Mouse (Mus musculus) adrenal gland, postnatal 25 days (tissue): ENCODE data around the gene Pip5k1c. TPM values are rescaled to one million over a fixed set of nuclear protein-coding genes. Genes with fewer than 3 reads are reported as not detected.

Source experiments
- DNase-seq: peaks from one replicate; pipeline ENCODE4 v3.0.0; 2021; ENCODE audit warnings: mixed read lengths
- total RNA-seq: library from RNA; stranded (reverse); gene quantifications from 2 replicates; pipeline ENCODE4 v1.2.3, GENCODE M21; 2021

Gene Pip5k1c
- total RNA-seq, 1 experiment from 2014 or later = 51.8 TPM

DNA sequence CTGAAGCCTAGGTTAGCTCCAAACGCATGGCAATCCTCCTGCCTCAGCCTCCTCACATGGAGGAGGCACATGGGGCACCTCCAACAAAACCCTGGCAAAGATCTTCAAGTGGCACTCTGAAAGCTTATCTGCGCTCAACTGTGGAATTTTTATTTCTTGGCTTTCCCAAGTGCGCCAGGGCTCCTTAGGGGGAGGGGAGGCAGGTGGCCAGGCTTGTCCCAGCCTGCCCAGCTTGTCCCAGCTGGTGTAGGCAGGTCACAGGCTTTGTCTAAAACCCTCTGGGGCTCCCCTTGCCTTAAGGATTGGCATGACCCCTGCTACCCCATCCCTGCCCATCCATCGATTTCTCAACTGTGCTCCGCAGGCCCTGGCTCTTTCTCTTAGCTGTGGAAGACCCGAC lies 8.6 kb upstream of the Pip5k1c start:
- DNase-seq = no peak

DNA sequence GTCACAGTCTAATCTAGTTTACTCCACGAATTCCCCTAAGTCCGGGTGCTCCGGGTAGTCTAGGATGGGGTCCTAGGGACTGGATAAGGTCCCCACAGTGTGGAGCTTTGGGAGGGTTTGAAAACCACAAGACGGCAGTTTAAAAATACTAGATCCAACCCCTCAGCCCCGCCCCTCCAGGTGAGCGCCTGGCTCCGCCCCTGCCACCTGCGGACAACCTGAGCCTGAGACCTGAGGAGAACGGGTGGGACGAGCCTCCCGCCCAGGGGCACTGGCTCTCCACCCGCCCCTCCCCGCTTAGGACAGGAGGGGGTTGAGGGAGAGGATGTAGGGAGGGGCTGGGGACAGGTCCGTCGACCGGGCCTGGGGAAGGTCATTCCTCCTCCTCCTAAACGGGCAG lies 8.0 kb upstream of the Pip5k1c start:
- no peak for DNase-seq

DNA sequence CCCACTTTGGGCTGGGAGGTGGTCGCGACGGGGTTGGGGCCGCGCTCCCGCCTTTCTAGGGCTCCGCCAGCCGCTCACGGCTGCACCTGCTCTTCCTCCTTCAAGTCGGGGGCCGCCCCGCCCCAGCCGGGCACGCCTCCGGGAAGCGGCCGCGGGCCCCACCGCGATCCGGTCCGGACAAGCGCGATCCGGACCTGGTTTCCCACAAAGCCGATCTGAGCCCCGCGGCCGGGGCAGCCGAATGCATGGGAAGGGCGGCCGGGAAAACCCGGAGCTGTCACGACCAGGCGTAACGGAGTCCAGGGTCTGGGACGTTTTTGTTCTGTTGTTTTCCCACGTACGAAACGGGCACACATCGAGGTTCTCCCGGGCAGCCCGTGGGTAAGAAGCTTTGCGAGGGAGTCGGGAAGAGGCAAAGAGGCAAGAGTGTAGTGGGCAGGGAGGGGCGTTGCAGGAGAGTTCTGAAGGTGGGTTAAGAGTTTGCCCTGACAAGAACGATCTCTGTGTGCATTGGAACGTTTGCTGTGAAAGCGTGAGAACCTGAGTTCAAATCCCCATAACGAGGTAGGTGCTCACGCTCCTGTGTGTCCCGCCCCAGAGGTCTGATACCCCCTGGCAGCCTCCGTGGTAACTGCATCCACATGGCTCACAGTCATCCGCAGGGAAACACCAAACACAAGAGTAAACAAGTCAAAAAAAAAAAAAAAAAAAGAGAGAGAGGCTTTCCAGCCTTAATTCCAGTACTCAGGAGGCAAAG lies 6.9 kb upstream of the Pip5k1c start:
- DNase-seq = peak; percentile 91

DNA sequence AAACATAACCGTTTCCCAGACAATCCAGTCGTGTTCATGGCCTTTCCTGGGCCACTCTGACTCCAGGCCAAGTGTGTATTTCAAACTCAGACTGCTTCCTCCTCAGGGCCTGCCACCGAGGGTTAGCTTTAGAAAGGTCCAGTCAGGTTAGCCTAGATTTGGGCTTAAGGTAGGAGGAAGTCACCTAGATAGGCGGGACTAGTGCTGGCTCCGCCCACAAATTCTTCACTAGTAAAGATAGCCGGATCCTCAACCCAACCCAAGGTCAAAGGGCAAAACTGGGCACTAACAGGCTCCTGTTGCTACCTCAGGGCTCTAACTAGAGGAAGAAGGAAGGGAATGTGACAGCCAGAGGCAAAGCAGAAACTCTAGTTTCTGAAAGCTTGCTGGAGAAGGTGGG lies 6.2 kb upstream of the Pip5k1c start:
- DNase-seq = no peak

- DNase-seq = peak; percentile 42
These were observed 5.1 kb upstream of the Pip5k1c start for GRCm38 (mm10) chr10:81287513-81288157.

GRCm38 (mm10) chr10:81288601-81289000 lies 4.2 kb upstream of the Pip5k1c start:
- no peak for DNase-seq

DNA sequence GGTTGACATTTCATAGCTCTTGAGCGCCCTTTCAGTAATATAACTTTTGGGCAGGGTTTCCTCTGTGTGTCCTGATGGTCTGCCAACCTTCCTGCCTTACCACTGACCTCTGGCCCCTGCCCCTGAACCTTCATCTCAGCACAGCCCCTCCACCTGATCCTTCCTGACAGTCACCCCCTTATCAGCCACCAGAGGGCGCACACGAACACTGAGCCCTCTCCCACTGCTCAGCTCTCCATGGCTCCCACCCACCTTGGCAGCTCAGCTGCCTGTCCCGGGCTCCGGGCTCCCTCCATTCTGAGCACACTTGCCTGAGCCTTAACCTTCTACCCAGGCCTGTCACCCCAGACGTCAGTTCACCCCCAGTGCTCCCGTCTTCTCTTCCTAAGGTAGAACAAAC lies 3.5 kb upstream of the Pip5k1c start:
- peak; percentile 60 for DNase-seq

DNA sequence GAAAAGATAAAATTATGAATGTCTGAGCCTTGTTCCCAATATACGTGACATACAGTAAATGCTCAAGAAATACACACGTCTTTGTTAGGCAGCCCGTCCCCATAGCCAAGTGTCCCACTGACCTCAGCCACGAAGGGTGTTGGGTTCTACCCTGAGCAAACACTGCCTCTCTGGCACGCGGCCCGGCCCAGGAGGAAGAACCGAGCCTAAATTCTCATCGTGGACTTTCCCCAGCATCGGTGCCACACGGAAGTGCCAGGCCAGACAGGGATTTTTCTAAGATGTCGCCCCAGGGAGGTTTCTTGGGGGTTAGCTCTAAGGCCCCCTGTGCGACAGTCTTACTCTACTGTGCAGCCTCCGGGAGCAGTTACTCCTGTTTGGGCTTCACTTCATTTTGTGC lies 3.0 kb upstream of the Pip5k1c start:
- no peak for DNase-seq

DNA sequence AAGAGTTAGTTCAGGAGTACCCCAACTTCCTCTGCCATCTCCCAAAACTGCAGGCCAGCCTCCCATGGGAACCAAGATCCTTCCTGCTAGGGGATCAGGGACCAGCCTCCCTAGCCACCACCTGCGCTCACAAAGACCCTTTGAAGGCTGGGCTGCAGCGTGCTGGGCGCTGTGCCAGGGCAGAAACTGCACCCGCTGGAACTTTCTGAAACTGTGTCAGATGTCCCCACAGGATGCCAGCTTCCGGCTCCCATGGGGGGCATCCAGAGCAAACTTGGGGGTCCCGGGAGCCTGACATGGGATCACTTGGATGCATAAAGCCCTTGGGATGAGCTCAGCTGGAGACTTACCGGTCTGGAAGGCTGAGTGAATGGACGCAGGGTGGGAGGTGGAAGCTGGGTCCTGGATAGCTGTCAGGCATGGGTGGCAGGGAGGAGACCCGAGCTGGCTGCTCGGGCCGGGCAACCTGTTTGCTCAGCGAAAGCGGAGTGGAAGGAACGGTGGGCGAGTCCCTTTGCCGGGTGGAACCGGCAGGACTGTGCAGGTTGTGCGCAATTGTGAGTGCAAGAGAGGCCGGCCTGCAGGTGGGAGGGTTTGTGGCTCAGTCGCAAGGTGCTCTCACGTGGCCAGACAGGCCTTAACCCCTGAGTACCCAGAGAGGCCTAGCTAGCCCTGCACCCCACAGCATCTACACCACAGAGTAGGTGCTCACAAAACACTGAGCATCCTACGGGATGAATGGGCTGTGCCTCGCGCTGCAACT lies 1.9 kb upstream of the Pip5k1c start:
- no peak for DNase-seq

DNA sequence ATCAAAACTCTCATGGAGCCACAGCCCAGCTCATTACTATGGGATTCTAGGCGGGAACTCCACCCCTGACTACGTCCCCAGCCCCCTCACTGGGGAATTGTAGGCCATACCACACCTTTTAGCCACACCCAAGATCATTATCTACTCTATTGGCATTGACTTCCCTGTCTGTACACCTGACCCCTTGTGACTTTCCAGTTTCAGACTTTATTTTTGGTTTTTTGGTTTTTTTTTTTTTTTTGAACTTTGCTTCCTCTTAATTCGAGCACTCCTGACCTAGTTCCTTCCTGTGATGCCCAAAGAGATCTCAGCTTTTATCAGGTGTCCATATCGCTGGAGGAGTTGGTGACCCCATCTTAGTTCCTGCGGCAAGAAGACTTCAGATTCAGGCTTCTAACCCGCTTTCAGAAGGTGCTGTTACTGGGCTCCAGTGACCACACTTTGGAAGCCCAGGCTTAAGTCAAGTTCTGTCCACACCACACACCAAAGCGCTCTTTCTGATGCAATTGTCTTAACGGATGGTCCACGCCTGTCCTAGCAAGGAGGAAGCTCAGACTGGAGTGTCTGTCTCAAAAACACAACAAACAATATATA lies 1.2 kb upstream of the Pip5k1c start, which contains the start of gene Tjp3:
Tjp3 (minus strand) TSS at position 71 of the 594 bp plus-strand sequence.
- DNase-seq = no peak

DNA sequence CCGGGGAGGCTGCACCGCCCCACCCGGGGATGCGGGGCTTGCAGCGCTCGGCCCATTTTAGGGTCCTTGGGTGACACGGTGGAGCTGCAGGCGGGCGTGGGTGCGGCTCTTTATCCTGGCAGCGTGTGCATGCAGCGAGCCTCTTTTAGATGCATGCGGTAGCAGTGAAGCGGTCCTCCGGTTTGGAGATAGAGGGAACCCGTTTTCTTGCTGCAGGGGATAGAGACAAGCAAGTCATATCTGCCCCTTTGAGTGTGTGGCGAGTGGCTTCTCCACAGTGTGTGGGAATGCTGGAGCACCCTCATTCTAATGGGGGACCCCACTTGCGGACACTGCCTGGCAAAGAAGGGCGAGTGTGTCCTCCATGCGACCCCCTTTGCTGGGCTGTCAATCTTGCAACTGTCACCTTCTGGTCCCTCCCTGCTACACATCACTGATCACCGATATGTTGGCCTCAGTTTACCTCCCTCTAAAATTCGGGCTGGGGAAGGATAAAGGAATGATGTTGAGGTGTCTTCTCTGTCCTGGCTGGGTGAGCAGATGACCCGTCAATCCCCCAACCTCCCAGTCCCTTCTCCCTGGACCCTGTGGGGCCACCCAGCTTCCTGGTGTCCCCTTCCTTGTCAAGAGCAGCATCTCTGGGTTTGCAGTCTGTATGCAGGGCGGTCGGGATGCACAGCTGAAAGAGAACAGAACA lies 719 bp downstream of the Pip5k1c start:
- no peak for DNase-seq

DNA sequence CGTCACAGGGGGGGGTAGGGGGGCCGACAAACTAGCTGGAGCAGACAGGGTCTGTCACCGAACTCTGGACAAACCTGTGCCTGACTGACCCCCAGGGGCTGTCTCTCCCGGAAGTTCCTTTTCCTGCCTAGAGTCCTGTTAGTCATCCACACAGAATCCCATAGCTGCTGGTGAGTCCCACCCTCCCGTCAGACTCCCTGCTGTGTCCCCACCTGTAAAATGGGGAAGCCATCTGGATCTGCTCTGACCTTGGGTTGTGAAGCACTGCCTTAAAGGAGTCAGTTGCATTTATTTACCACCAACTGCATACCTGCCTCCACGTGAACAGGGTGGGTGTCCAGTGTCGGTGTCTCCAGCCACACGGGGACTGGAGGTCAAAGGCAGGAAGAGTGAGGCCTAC lies 1.7 kb downstream of the Pip5k1c start:
- DNase-seq = no peak

GRCm38 (mm10) chr10:81295185-81295584 lies 2.4 kb downstream of the Pip5k1c start:
- DNase-seq = no peak

GRCm38 (mm10) chr10:81297246-81297645 lies 4.5 kb downstream of the Pip5k1c start:
- no peak for DNase-seq

DNA sequence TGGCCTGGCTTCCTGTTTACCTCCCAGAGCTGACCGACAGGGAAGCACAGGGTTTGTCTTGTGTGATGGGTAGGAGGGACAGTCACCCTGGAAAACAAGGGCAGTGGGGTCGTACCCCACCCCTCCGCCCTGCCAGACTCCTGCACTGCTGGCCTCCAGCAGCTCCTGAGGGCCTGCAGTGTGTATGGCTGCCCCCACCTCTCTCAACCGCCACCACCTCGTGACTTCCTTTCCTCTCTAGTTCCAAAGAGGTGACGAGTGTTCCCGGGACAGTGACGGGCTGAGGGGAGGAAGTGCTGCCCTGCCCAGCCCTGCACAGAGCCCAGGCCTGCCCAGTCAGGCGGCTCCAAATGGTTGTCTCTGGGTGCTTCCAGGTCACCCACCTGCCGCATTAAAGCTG lies 5.1 kb downstream of the Pip5k1c start:
- DNase-seq = no peak

- DNase-seq = no peak
These were observed 5.8 kb downstream of the Pip5k1c start for GRCm38 (mm10) chr10:81298369-81299100.

DNA sequence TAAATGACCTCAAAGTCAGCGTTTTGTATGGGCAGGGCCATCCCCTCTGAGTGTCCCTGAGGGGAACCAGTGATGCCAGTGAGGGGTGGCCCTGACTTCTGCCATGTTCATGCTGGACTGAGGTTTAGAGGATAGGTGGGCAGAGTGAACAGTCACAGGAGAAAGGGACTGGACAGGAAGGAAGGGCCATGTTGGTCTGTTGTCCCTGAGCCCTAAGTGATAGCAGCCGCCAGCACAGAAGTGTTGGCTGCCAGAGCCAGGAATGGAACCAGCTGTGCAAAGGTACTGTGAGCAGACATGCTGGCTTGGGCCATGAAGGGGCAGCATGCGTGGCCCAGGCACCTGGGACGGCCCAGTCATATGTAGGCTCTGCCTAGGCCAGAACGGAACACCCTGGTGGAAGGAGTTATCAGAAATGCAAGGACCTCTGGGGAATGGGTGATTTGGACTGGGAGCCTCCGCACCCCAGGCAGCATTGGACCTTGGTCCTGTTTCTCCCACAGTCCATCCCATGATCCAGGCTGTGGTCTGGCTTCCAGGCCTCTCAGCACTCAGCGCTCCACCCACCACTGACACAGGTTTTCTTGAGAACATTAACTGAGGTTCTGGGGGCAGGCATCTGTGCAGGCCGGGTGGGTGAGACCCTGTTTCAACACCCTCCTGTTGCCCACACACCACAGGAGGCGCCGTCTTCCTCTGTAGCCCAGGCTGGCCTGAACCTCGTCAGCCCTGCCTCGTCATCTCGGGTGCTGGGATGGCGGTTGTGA lies 7.0 kb downstream of the Pip5k1c start:
- DNase-seq = no peak

DNA sequence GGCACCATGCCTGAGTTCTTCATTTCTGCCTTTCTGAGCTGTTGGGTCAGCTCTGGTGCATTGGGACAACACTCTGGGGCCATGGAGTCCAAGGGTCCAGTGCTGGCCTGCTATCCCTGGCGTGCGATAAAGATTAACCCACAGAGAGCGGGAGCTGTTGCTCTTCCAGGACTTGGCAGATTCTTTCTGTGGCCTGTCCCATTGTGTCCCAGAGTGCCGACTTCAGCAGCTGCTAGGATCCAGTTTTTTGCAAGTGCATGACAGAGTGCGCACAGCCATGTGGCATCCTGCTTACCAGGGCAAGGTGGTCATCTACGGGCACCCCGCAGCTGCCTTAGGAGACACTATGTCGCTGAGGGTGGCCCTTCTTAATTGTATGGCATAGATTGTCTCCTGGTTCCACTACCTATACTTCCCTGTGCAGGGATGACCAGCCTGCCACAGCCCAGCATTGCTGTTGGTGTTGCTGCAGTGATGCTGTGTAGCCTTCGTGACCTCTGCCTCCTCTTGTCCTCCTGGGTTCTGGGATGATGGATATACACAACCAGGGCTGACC lies 7.7 kb downstream of the Pip5k1c start:
- no peak for DNase-seq

- no peak for DNase-seq
These were observed 8.6 kb downstream of the Pip5k1c start for GRCm38 (mm10) chr10:81301321-81301720.

- DNase-seq = no peak
These were observed 9.5 kb downstream of the Pip5k1c start for GRCm38 (mm10) chr10:81302288-81302687.
